Mouse (Mus musculus) v-Abl transformed pro-B cells (cell line): Measurements from ENCODE around the gene Tmem43.

Experiments
- in situ Hi-C, 2 experiments: fragments of 400-800 bp; cut with MboI; formaldehyde crosslinking; loops; one replicate each; pipeline ENCODE4 v1.15.1; 2025; ENCODE audit not compliant: unreplicated experiment in 2 of 2

The Tmem43 gene

GRCm38 (mm10) chr6:91528265-91528664 is 54.8 kb downstream of the Tmem43 start:
- in situ Hi-C loops, result loop anchor here (5.0 to 25.0 kb wide), 5 partner anchors 214 to 737 kb away; partner anchors contain the start of gene Trh (in 1 of the 2)

DNA sequence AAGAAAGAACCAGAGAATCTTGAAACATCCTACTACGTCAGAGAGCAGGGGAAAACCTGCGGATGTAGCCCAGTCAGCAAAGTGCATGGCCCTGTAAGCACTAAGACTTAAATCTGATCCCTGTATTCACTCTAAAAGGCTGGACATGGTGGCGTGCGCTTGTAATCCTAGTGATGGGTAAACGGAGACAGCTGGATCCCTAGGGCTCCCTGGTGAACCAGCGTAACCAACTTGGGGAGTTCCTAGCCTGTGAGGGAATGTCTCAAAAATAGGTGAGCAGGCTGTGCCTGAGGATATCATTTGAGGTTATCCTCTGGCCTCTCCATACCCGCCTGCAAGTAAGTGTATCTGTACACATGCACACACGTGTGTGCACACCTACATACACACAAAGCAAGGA is 57.2 kb downstream of the Tmem43 start:
- in situ Hi-C loops, result loop anchor here (10.0 to 25.0 kb wide), 2 partner anchors 534 to 707 kb away; partner anchors contain the start of gene Trh (in 1 of the 2)

- in situ Hi-C loops, result loop anchor here (10.0 to 25.0 kb wide), 2 partner anchors 534 to 706 kb away; partner anchors contain the start of gene Trh (in 1 of the 2)
Observed at GRCm38 (mm10) chr6:91531276-91531675, 57.8 kb downstream of the Tmem43 start.

DNA sequence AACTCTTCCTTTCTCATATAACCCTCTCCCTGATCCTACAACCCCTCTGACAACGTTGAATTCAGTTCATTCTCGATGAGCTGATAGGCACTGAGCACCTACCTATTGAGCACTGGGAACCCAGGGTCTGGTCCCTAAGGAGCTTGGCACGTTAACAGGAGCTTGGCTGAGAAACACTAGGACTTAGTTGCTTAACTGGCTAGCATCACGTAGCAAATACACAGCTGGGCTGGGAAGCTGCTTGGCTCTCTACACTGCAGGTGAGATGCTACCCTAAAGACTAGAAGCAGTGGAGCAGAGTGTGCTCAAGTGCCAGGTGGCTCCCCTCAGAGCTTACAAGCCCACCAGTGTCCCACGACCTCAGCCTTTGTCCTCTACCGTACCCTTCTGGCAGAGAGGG is 59.2 kb downstream of the Tmem43 start:
- in situ Hi-C loops, result loop anchor here (10.0 to 25.0 kb wide), 2 partner anchors 532 to 705 kb away; partner anchors contain the start of gene Trh (in 1 of the 2)

GRCm38 (mm10) chr6:91533359-91533758 is 59.9 kb downstream of the Tmem43 start:
- in situ Hi-C loops, result loop anchor here (10.0 to 25.0 kb wide), 2 partner anchors 531 to 704 kb away; partner anchors contain the start of gene Trh (in 1 of the 2)

GRCm38 (mm10) chr6:91533771-91534170 is 60.3 kb downstream of the Tmem43 start:
- in situ Hi-C loops, result loop anchor here (10.0 to 25.0 kb wide), 2 partner anchors 531 to 704 kb away; partner anchors contain the start of gene Trh (in 1 of the 2)

DNA sequence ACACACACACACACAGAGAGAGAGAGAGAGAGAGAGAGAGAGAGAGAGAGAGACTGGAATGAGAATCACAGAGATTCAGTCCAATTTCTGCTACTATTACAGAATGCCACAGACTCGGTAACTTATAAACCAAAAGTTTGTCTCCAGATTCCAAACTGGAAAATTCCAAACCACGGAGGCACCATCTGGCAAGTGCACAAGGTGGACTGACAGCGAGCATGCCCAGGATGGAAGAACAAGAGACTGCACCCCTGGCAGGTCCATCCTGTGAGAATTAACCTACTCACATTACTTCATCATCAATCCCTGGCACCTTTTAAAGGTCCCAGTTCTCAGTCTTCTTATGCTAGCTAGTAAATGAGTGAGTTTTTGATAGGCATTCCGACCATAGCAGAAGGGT is 60.8 kb downstream of the Tmem43 start:
- in situ Hi-C loops, result loop anchor here (10.0 to 25.0 kb wide), 2 partner anchors 531 to 703 kb away; partner anchors contain the start of gene Trh (in 1 of the 2)

DNA sequence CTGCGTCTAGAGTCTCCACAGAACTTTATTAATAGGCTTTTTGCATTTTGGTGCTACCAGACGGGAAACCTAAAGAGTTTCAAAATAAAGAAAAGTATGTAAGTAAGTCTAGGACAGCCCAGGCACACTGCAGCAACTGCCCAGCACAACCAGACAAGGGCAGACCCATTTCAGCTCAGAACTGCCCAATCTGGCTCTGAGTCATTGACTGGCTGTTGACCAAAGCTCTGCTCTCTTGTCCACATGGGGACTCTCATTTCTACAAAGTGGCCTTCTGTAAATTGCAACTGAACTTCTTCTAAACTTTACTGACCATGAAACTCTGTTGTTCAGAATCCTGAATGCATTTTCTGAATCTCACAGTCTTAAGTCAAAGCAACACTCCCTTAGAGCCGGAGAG is 61.7 kb downstream of the Tmem43 start:
- in situ Hi-C loops, result loop anchor here (10.0 to 25.0 kb wide), 2 partner anchors 530 to 702 kb away; partner anchors contain the start of gene Trh (in 1 of the 2)

- in situ Hi-C loops, result loop anchor here (10.0 to 25.0 kb wide), 2 partner anchors 529 to 701 kb away; partner anchors contain the start of gene Trh (in 1 of the 2)
Observed at GRCm38 (mm10) chr6:91536047-91536765, 62.7 kb downstream of the Tmem43 start.
